Mouse (Mus musculus) macrophage (primary cell): ENCODE measurements around the gene Hcls1. TPM values are rescaled to one million over a fixed set of nuclear protein-coding genes. Genes with fewer than 3 reads are reported as not detected.

ENCODE experiments used
- H3K27ac ChIP-seq: fragments of 350-480 bp; formaldehyde crosslinking; 2 replicates; pipeline ENCODE4 v1.9.0; 2021
- H3K36me3 ChIP-seq: fragments of 350-480 bp; formaldehyde crosslinking; 2 replicates; pipeline ENCODE4 v1.9.0; 2021; ENCODE audit errors: inconsistent target
- H3K4me3 ChIP-seq: fragments of 350-480 bp; formaldehyde crosslinking; 2 replicates; pipeline ENCODE4 v1.9.0; 2021; ENCODE audit errors: inconsistent target
- H3K79me2 ChIP-seq: fragments of 350-480 bp; formaldehyde crosslinking; 2 replicates; pipeline ENCODE4 v1.9.0; 2021; ENCODE audit errors: inconsistent target
- WGBS: methylation state at CpG from one replicate; pipeline ENCODE4 v1.1.7; 2026; ENCODE audit warnings: inconsistent platforms; ENCODE audit not compliant: missing documents; 5-methylcytosine and 5-hydroxymethylcytosine counted together
- polyA plus RNA-seq: library from polyadenylated mRNA; stranded (reverse); fragments of 250-400 nt; gene quantifications from 3 replicates; pipeline ENCODE4 v1.2.4, GENCODE M21; 2018; ENCODE audit warnings: inconsistent platforms

Hcls1 gene
- polyA plus RNA-seq, 1 experiment from 2014 or later = 424 TPM

- peaks cover 36% of the 10 kb centered on the region; the same call in 1 of the 2 replicates for H3K36me3 ChIP-seq
- 19% methylated on average over 5 of the region's 6 CpGs for WGBS
- H3K79me2 ChIP-seq = peaks cover 100% of the 10 kb centered on the region
- no peak overlapping the region for H3K4me3 ChIP-seq
- H3K27ac ChIP-seq = peak overlapping the region; percentile 52
These were observed 6.4 kb downstream of the Hcls1 start for GRCm38 (mm10) chr16:36941137-36941727.

- H3K36me3 ChIP-seq = peaks cover 42% of the 10 kb centered on the region; the same call in 1 of the 2 replicates
- H3K79me2 ChIP-seq = peaks cover 100% of the 10 kb centered on the region
- peak overlapping the region; percentile 52 for H3K27ac ChIP-seq
- WGBS = 90% methylated on average over 4 of the region's 4 CpGs
- H3K4me3 ChIP-seq = no peak overlapping the region
These were observed 7.1 kb downstream of the Hcls1 start for GRCm38 (mm10) chr16:36941895-36942294.

GRCm38 (mm10) chr16:36943591-36943990 is 8.8 kb downstream of the Hcls1 start:
- 90% methylated on average over 3 of the region's 3 CpGs for WGBS
- H3K36me3 ChIP-seq = peaks cover 44% of the 10 kb centered on the region; the same call in 1 of the 2 replicates
- H3K79me2 ChIP-seq = peaks cover 98% of the 10 kb centered on the region
- no peak overlapping the region for H3K4me3 ChIP-seq
- no peak overlapping the region for H3K27ac ChIP-seq

GRCm38 (mm10) chr16:36944895-36945424 is 10.2 kb downstream of the Hcls1 start:
- Histone ChIP-seq H3K79me2 (peaks cover 87% of the 10 kb centered on the region), H3K36me3 (peaks cover 45% of the 10 kb centered on the region; the same call in 1 of the 2 replicates), H3K27ac (no peak overlapping the region), H3K4me3 (no peak overlapping the region)
- 93% methylated on average over 12 of the region's 12 CpGs for WGBS

GRCm38 (mm10) chr16:36946459-36947159 is 11.8 kb downstream of the Hcls1 start:
- H3K36me3 ChIP-seq = peaks cover 54% of the 10 kb centered on the region; the same call in 1 of the 2 replicates
- H3K4me3 ChIP-seq = no peak overlapping the region
- H3K79me2 ChIP-seq = peaks cover 70% of the 10 kb centered on the region
- 92% methylated on average over 8 of the region's 8 CpGs for WGBS
- no peak overlapping the region for H3K27ac ChIP-seq

GRCm38 (mm10) chr16:36947646-36948197 is 12.9 kb downstream of the Hcls1 start:
- H3K36me3 ChIP-seq = peaks cover 64% of the 10 kb centered on the region
- 100% methylated on average over 4 of the region's 4 CpGs for WGBS
- peaks cover 65% of the 10 kb centered on the region for H3K79me2 ChIP-seq
- H3K4me3 ChIP-seq = no peak overlapping the region
- H3K27ac ChIP-seq = no peak overlapping the region

- H3K36me3 ChIP-seq = peaks cover 75% of the 10 kb centered on the region
- WGBS = 86% methylated on average over 8 of the region's 8 CpGs
These were observed 15.0 kb downstream of the Hcls1 start for GRCm38 (mm10) chr16:36949614-36950336.

GRCm38 (mm10) chr16:36951029-36951428 is 16.2 kb downstream of the Hcls1 start:
- Histone ChIP-seq H3K4me3 (no peak overlapping the region), H3K36me3 (peaks cover 87% of the 10 kb centered on the region), H3K79me2 (peaks cover 32% of the 10 kb centered on the region; the same call in 1 of the 2 replicates), H3K27ac (no peak overlapping the region)
- WGBS = 87% methylated on average over 4 of the region's 4 CpGs

More at GRCm38 (mm10) chr16:36949614-36950336, 15.0 kb downstream of the Hcls1 start:
- Histone ChIP-seq H3K4me3 (no peak overlapping the region), H3K27ac (no peak overlapping the region), H3K79me2 (peaks cover 44% of the 10 kb centered on the region)

- H3K27ac ChIP-seq = no peak overlapping the region
- no peak overlapping the region for H3K4me3 ChIP-seq
- H3K79me2 ChIP-seq = peaks cover 33% of the 10 kb centered on the region; the same call in 1 of the 2 replicates
- peaks cover 63% of the 10 kb centered on the region for H3K36me3 ChIP-seq
- WGBS = 93% methylated on average over 11 of the region's 11 CpGs
These were observed 20.3 kb downstream of the Hcls1 start for GRCm38 (mm10) chr16:36955106-36955505.

GRCm38 (mm10) chr16:36963415-36963814 is 28.6 kb downstream of the Hcls1 start:
- WGBS = 94% methylated on average over 4 of the region's 4 CpGs
- Histone ChIP-seq H3K27ac (no peak overlapping the region), H3K36me3 (peaks cover 63% of the 10 kb centered on the region), H3K79me2 (peaks cover 5% of the 10 kb centered on the region; the same call in 1 of the 2 replicates), H3K4me3 (no peak overlapping the region)

GRCm38 (mm10) chr16:36979127-36979526 is 44.3 kb downstream of the Hcls1 start:
- H3K36me3 ChIP-seq = no peaks in the 10 kb centered on the region
- H3K27ac ChIP-seq = no peak overlapping the region
- H3K79me2 ChIP-seq = no peaks in the 10 kb centered on the region
- 96% methylated on average over 2 of the region's 2 CpGs for WGBS
- no peak overlapping the region for H3K4me3 ChIP-seq

GRCm38 (mm10) chr16:36983796-36984195 is 49.0 kb downstream of the Hcls1 start:
- no peaks in the 10 kb centered on the region for H3K36me3 ChIP-seq
- 100% methylated on average over 1 of the region's 1 CpGs for WGBS

GRCm38 (mm10) chr16:36985636-36986042 is 50.9 kb downstream of the Hcls1 start:
- Histone ChIP-seq H3K36me3 (no peaks in the 10 kb centered on the region), H3K79me2 (no peaks in the 10 kb centered on the region), H3K27ac (peak overlapping the region; percentile 17), H3K4me3 (no peak overlapping the region)
- WGBS = 16% methylated on average over 5 of the region's 5 CpGs

More at GRCm38 (mm10) chr16:36983796-36984195, 49.0 kb downstream of the Hcls1 start:
- no peaks in the 10 kb centered on the region for H3K79me2 ChIP-seq
- H3K4me3 ChIP-seq = no peak overlapping the region
- H3K27ac ChIP-seq = no peak overlapping the region

- whole genome bisulfite sequencing = 91% methylated on average over 2 of the region's 2 CpGs
- H3K4me3 ChIP-seq = no peak overlapping the region
These were observed 52.6 kb downstream of the Hcls1 start for GRCm38 (mm10) chr16:36987399-36987798.

More at GRCm38 (mm10) chr16:36987399-36987798, 52.6 kb downstream of the Hcls1 start:
- no peak overlapping the region for H3K27ac ChIP-seq
- H3K36me3 ChIP-seq = no peaks in the 10 kb centered on the region
- no peaks in the 10 kb centered on the region for H3K79me2 ChIP-seq
